Mouse (Mus musculus): ENCODE data around the gene Ext2.

Ext2 gene

DNA sequence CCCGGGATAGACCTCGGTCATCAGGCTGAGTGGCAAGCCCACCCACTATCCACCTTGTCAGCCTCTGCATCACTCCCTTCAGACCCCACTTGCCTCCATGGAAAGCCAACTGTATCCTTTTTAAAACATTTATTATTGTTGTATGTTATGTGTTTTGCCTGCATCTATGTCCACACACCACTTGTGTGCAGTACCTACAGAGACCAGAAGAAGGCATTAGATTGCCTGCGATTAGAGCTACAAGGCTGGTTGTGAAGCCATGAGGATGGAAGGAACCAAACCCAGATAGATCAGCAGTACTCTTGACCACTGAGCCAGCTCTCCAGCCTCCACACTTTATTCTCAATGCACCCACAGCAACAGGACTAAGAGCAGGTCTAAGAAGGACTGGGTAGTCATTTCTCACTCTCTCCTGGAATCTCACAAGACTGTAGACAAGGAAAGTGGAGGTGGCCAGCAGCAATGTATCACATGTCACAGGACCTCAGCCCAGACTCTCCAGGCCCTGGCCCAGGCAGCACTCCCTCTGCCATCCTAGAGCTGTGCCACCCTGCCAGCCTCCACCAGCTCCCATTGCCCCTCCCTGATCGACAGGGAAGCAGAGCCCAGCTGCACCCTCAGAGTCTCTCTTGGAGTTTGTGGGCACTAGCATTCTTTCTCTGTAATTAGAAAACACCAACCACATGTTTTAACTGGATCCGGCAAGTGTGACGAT lies 15.7 kb downstream of the Ext2 start:
- DNase-seq (ENCODE audit: inconsistent age in 2 of 2, low spot score in 1 of 2): no peak

GRCm38 (mm10) chr2:93805523-93805922 lies 16.8 kb downstream of the Ext2 start:
- no peak for DNase-seq (ENCODE audit: inconsistent age in 2 of 2, low spot score in 1 of 2)

GRCm38 (mm10) chr2:93805066-93805465 lies 17.3 kb downstream of the Ext2 start:
- DNase-seq (ENCODE audit: inconsistent age in 2 of 2, low spot score in 1 of 2): no peak

DNA sequence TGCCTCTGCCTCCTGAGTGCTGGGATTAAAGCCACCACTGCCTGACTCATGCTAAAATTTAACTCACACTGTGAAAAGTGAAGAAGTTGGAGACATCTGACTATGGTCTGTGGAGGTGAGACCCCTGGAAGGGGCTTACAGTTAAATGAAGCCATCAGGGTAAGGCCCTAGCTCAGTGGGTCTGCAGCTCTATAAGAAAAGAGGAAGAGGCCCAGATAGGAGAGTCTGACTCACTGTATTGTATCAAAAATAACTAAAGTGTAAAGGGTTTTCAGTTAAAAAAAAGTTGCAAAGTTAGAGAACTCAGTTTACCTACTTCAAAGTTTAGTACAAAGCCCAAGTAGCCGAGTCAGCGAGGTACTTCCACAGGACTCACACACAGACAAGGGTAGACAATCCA lies 19.4 kb downstream of the Ext2 start:
- DNase-seq (ENCODE audit: inconsistent age in 2 of 2, low spot score in 1 of 2): no peak

GRCm38 (mm10) chr2:93801097-93801496 lies 21.3 kb downstream of the Ext2 start:
- DNase-seq (ENCODE audit: inconsistent age in 2 of 2, low spot score in 1 of 2): no peak

GRCm38 (mm10) chr2:93797162-93797795 lies 25.1 kb downstream of the Ext2 start:
- DNase-seq (ENCODE audit: inconsistent age in 2 of 2, low spot score in 1 of 2): peak in 1 of 2 experiments; percentile 57

DNA sequence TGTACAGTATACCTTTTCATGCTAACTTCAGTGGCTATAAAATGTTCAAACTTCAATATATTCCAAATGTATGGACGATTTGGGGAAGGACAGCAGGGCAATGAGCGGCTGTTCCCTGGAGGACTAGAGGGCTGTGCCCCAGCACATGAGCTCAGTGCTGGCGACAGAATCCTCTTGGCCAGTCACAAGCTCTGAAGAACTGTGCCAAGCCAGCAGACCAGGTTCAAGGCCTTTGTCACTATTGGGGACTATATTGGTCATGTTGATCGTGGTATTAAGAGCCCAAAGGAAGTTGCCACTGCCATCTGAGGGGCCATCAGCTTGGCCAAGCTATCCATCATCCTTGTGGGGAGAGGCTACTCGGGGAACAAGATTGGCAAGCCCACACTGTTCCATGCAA lies 28.0 kb downstream of the Ext2 start:
- peak in 1 of 2 experiments; percentile 67 for DNase-seq (ENCODE audit: inconsistent age in 2 of 2, low spot score in 1 of 2)

DNA sequence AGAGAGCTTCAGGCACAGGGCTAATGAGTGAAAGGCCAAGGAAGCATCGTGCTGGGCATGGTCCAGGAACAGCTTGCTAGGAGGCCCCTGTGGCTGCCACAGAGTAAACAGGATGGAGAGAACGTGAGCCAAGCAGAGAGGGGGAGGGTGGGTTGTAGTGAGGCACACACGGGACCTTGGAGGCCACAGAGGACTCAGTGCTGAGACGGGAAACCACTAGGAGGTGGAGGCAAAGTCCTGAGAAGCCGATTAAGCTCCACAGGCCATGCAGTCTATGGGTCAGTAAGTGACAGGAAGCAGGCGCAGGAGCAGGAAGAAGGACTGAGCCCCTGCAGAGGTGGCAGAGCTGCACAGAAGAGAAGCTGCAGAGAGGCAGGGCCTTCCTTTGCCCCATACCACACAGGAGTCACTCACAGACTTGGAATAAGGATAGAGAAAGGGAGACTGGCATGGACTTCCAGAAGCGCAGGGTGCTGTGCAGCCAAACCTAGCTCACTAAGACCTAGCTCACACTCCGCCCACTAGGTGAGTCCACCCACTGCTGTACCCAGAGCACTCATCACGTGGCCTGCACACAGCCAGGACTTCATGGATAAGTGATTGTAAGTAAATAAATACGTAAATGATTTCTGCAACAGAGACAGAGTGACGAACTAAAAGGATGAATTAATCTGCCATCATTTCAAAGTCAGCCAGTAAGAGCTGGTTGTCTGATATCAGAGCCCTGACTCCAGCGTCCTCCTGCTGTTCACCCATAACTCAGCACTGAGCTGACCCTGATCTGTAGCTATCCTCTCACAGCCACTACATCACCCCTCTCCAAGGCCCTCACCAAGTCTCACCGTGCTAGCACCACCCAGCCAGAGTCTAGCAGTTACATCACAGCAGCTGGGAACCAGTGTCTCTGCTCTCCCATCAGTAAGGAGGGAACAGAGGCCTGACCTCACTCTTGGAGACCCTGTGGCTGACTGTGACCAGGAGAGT lies 30.6 kb downstream of the Ext2 start:
- peak; percentile 63 to 81 for DNase-seq (ENCODE audit: inconsistent age in 2 of 2, low spot score in 1 of 2)

DNA sequence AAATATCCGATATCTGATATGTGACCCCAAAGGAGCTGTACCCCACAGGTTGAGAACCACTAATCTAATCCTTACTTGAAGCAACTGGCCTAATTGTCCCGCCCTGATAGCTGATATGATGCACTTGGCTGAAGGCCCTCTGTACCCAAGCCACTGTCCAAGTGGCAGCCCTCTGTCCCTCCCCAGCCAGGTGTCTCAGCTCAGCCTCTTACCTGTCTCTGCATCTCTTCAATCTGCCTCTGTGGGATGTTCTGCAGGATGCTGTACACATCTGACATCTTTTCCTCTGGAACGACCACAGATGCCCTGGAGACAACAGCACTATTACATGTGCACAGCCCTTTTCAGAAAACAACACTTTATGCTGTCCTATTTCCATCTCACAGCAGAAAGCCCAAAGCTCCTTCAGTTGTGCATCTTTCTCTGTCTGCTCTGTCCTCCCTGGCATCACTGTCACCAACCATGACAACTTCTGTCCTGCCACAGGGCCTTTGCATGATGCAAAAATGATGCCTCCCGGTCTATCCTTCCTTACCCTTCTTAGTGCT lies 31.5 kb downstream of the Ext2 start:
- DNase-seq (ENCODE audit: inconsistent age in 2 of 2, low spot score in 1 of 2): no peak

DNA sequence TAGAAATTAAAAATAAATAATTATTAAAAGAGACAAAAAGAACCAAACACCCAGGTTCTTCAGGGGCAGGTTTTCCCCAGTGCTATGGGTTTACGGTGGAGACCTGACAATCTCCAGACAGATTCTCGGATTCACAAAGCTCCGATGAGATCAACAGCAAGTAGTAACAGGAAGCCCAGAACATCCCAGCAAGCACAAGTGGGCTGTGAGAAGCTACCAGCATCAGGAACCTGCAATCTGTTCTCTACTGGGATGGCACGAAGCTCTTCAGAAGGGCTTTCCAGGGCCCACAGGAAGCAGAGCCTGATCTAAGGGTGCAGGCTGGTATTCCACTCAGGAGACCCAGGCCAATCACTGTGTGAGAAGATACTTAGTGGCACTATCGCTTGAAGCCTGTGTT lies 33.8 kb downstream of the Ext2 start:
- no peak for DNase-seq (ENCODE audit: inconsistent age in 2 of 2, low spot score in 1 of 2)

GRCm38 (mm10) chr2:93786175-93786574 lies 36.2 kb downstream of the Ext2 start:
- peak; percentile 63 to 93 for DNase-seq (ENCODE audit: inconsistent age in 2 of 2, low spot score in 1 of 2)

DNA sequence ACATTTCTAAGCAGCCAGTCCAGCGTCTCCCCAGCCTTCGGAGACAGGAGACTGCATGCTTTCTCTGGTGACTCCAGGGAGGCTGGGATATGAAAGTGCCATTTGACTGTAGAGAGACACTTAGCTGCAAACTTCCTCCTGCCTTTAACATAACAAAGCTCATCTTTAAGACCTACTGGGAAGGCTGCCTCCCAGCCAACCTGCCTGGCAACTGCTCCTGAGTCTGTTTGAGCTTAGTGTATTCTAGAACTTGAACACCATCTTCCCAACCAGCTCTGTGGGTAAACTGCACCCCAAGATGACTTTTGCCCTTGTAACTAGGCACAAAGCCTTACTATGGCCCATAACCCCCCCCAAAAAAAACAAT lies 37.0 kb downstream of the Ext2 start:
- no peak for DNase-seq (ENCODE audit: inconsistent age in 2 of 2, low spot score in 1 of 2)

DNA sequence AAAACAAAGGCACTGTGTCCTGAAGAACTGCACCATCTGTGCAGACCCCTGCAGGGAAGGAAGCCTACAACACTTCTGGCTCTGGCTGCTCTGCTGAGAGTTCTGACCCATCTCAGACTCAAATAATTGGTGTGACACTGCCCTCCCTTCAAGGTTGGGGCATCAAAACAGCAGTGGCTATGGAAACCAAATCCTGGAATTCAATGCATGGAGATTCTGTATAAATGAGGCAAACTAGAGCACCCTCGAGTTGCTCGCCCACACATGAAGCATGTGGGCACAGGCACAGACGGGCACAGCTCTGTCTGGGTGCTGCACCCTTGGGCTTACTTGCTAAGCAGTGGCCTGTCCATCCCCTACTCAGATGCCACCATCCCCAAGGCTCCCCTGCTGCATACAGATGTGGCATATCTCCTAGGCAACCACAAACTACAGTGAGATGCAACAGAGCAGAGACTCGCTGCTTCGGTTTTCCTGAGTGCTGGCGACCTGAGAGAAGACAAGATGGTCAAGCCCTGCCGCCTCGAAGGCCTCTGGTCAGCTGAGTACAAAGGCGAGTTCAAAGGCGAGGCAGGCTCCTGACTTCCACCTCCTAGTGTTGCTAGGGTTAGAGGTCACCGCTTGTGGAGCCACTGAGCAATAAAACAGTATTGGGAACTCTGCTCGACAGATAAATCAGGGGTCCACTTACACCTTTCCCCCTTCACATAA lies 37.5 kb downstream of the Ext2 start:
- DNase-seq (ENCODE audit: inconsistent age in 2 of 2, low spot score in 1 of 2): no peak

DNA sequence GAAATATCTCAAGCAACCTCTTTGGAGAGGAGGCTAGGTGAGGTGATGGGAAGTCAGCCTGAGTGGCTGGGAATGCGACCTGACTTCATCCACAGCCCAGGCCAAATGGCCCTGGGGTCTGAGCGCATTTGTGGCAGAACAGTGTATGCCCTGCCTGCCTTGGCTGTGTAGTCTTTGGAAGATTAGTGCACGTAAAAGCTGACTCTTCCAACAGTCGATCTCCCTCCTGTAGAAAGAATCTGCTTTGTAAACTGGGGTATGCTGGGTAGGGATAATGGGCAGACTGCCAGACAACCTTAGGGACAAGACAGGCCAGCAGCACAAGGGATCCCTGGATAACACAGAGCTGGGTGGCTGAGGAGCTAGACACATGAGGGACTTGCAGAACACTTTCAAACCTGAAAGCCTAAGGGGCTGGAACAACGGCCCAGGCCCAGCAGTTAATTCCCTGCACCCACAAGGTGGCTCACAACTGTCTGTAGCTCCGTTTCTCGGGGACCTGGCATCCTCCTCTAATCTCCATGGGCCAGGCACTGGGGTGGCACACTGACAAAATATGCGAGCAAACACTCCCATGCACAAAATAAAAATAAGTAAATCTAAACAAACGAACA lies 38.3 kb downstream of the Ext2 start:
- DNase-seq (ENCODE audit: inconsistent age in 2 of 2, low spot score in 1 of 2): no peak

DNA sequence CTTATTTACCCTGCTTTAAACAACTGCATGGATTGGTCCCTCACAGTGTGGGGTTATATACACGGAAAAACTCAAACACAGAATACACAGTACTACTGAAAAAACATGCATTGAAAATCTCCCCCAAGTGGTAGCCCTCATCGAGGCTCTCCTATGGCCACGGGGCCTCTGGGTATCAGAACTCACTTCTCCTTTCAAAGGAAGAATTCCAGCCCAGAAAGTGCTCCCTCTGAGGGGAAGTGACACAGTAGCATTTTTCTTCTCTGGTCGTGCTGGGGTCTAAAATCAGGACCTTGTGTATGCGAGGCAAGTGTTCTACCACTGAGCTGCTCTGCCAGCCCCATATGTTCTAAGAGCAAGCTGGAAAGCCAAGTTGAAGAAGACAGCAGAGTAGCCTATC lies 39.7 kb downstream of the Ext2 start:
- no peak for DNase-seq (ENCODE audit: inconsistent age in 2 of 2, low spot score in 1 of 2)

GRCm38 (mm10) chr2:93782156-93782555 lies 40.2 kb downstream of the Ext2 start:
- no peak for DNase-seq (ENCODE audit: inconsistent age in 2 of 2, low spot score in 1 of 2)

- no peak for DNase-seq (ENCODE audit: inconsistent age in 2 of 2, low spot score in 1 of 2)
Observed at GRCm38 (mm10) chr2:93780528-93780927, 41.8 kb downstream of the Ext2 start.

GRCm38 (mm10) chr2:93779897-93780208 lies 42.5 kb downstream of the Ext2 start:
- DNase-seq (ENCODE audit: inconsistent age in 2 of 2, low spot score in 1 of 2): no peak

DNA sequence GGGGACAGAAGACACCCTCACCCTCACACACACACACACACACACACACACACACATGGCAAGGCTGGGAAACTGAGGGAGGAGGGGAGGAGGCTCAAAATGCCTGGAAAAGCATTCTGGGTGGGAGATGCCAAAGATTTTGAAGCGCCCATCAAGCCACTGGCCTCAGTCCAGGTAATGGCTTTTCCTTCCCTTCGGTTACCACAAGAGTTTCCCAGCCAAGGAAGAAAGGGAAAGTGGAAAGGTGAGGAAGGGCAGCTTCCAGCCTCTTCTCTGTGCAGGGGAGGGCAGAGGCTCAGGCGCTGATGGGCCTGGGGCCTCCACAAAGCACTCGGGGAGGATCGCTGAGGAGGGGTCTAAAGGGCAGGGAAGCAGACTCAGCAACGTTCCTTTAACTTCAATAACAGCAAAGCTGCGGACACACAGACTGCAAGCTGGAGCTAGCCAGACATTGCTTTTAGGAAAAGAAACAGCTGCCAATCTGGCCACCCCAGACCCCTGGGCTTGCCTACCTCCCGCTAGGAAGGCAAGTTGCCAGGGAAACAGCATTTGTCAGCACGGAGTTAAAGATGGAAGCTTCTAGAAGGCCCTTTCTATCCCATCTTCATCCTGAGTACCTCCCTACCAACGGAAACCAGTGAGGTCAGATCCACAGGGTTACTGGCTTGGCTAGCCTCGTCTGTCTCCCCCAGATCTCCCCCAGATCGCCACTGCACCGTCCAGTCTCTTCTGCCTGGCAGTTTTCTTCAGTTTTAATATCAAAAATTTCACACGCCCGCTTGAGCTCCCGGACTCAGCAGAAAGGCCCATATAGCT lies 43.1 kb downstream of the Ext2 start:
- DNase-seq (ENCODE audit: inconsistent age in 2 of 2, low spot score in 1 of 2): no peak

DNA sequence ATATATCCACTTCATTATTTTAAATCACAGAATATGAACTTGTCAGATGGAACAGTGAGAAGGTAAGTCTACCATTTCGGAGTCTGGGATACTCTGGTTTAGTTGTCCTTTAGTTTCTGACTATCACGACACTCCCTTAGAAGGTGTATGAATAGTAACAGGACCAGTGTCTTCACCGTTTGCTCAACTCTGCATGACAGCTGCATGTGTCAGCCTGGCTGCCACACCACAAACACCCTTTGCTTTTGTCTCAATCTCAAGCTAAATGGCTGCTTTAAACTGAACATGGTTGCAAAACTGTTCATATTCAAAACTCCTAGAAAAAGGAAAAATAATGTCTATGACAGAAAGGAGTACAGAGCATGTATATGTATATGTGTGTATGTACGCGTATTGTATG lies 43.8 kb downstream of the Ext2 start:
- DNase-seq (ENCODE audit: inconsistent age in 2 of 2, low spot score in 1 of 2): no peak
